Mouse (Mus musculus) spleen, adult 2 months (tissue): ENCODE results near the gene Tns3. TPM values are rescaled to one million over a fixed set of nuclear protein-coding genes. Genes with fewer than 3 reads are reported as not detected.
A peak's percentile ranks its signal among the peaks of the same experiment; 100 is the strongest.

Experiments
- DNase-seq, 2 experiments: peaks; one replicate each; pipeline versions ENCODE4 v3.0.0 to v3.0.0-alpha.2; 2012 to 2021; ENCODE audit warnings: low spot score in 2 of 2, low read depth in 1 of 2
- H3K27ac ChIP-seq: fragments of 200-500 bp; 2 replicates; pipeline ENCODE4 v1.5.1; 2012; ENCODE audit warnings: low read length, inconsistent platforms; ENCODE audit not compliant: insufficient read depth
- H3K27me3 ChIP-seq: fragments of 200-500 bp; 2 replicates; pipeline ENCODE4 v1.6.1; 2012; ENCODE audit warnings: mild to moderate bottlenecking, moderate library complexity, low read length, inconsistent platforms; ENCODE audit not compliant: control insufficient read depth, insufficient read depth
- H3K36me3 ChIP-seq: fragments of 200-500 bp; 2 replicates; pipeline ENCODE4 v1.6.1; 2012; ENCODE audit warnings: mild to moderate bottlenecking, low read length, inconsistent platforms; ENCODE audit not compliant: control insufficient read depth, insufficient read depth
- H3K4me1 ChIP-seq: fragments of 200-500 bp; 2 replicates; pipeline ENCODE4 v1.6.1; 2011; ENCODE audit warnings: inconsistent platforms; ENCODE audit not compliant: control insufficient read depth, insufficient read depth, insufficient read length
- H3K4me3 ChIP-seq: fragments of 200-500 bp; 2 replicates; pipeline ENCODE4 v1.5.1; 2011; ENCODE audit warnings: mild to moderate bottlenecking, inconsistent platforms; ENCODE audit not compliant: insufficient read depth, insufficient read length; ENCODE audit errors: extremely low read depth
- CTCF ChIP-seq: fragments of 200-500 bp; IDR thresholded peaks from 2 replicates; pipeline ENCODE4 v1.5.1; 2011; ENCODE audit warnings: mild to moderate bottlenecking, inconsistent platforms; ENCODE audit not compliant: insufficient read depth, insufficient read length, insufficient replicate concordance; ENCODE audit errors: extremely low read depth
- POLR2A ChIP-seq: fragments of 200-500 bp; IDR thresholded peaks from 2 replicates; pipeline ENCODE4 v1.6.1; 2011; ENCODE audit warnings: low read depth, low read length, inconsistent platforms
- WGBS: fragments of 180-500 bp; shearing (Covaris S2); methylation state at CpG from one replicate; pipeline ENCODE4 v1.1.7; 2018; 5-methylcytosine and 5-hydroxymethylcytosine counted together
- polyA plus RNA-seq: library from polyadenylated mRNA; depleted of rRNA; stranded (reverse); fragments of >200 nt; gene quantifications from 2 replicates; pipeline ENCODE4 v1.2.3, GENCODE M21; 2012

The Tns3 gene
- polyA plus RNA-seq, 1 experiment: 39.7 TPM

GRCm38 (mm10) chr11:8432941-8433340, 231.4 kb downstream of the Tns3 start:
- no peaks in the 10 kb centered on the region for H3K27me3 ChIP-seq
- TF ChIP-seq CTCF: no peak
- no peak for TF ChIP-seq POLR2A
- H3K36me3 ChIP-seq: no peaks in the 10 kb centered on the region; the same call in 1 of the 2 replicates
- 87% methylated on average over 8 of the region's 8 CpGs for WGBS
- H3K4me3 ChIP-seq: no peak overlapping the region
- H3K4me1 ChIP-seq: no peaks in the 10 kb centered on the region
- no peak for DNase-seq
- no peak overlapping the region for H3K27ac ChIP-seq

GRCm38 (mm10) chr11:8427660-8428059, 236.7 kb downstream of the Tns3 start:
- DNase-seq: no peak
- Histone ChIP-seq H3K27ac (no peak overlapping the region), H3K4me3 (no peak overlapping the region), H3K27me3 (no peaks in the 10 kb centered on the region), H3K36me3 (no peaks in the 10 kb centered on the region), H3K4me1 (no peaks in the 10 kb centered on the region)
- no peak for TF ChIP-seq CTCF
- TF ChIP-seq POLR2A: no peak
- WGBS: 87% methylated on average over 11 of the region's 11 CpGs

GRCm38 (mm10) chr11:8425226-8425570, 239.1 kb downstream of the Tns3 start:
- 91% methylated on average over 5 of the region's 5 CpGs for WGBS

GRCm38 (mm10) chr11:8424342-8425225, 239.8 kb downstream of the Tns3 start:
- Histone ChIP-seq H3K4me3 (no peak overlapping the region), H3K27me3 (no peaks in the 10 kb centered on the region), H3K27ac (no peak overlapping the region), H3K4me1 (no peaks in the 10 kb centered on the region), H3K36me3 (no peaks in the 10 kb centered on the region)
- WGBS: 38% methylated on average over 13 of the region's 13 CpGs
- peak; percentile 9 to 19 for DNase-seq
- TF ChIP-seq POLR2A: no peak
- TF ChIP-seq CTCF: peak; percentile 70; the same call in 1 of the 2 replicates

More at GRCm38 (mm10) chr11:8425226-8425570, 239.1 kb downstream of the Tns3 start:
- Histone ChIP-seq H3K4me3 (no peak overlapping the region), H3K27ac (no peak overlapping the region), H3K4me1 (no peaks in the 10 kb centered on the region), H3K36me3 (no peaks in the 10 kb centered on the region), H3K27me3 (no peaks in the 10 kb centered on the region)
- no peak for DNase-seq
- TF ChIP-seq POLR2A (no peak), CTCF (no peak)

GRCm38 (mm10) chr11:8405225-8405899, 259.0 kb downstream of the Tns3 start:
- WGBS: 28% methylated on average over 18 of the region's 18 CpGs
- Histone ChIP-seq H3K27ac (no peak overlapping the region), H3K27me3 (no peaks in the 10 kb centered on the region), H3K4me1 (no peaks in the 10 kb centered on the region), H3K4me3 (no peak overlapping the region), H3K36me3 (no peaks in the 10 kb centered on the region)
- TF ChIP-seq POLR2A (no peak), CTCF (peak; percentile 71)
- peak in 1 of 2 experiments; percentile 5 for DNase-seq

GRCm38 (mm10) chr11:8401328-8401727, 263.0 kb downstream of the Tns3 start:
- TF ChIP-seq CTCF (no peak), POLR2A (no peak)
- no peak for DNase-seq
- Histone ChIP-seq H3K27ac (no peak overlapping the region), H3K27me3 (no peaks in the 10 kb centered on the region), H3K4me1 (no peaks in the 10 kb centered on the region), H3K36me3 (no peaks in the 10 kb centered on the region), H3K4me3 (no peak overlapping the region)
- WGBS: 93% methylated on average over 7 of the region's 7 CpGs
